Mouse (Mus musculus): Measurements from ENCODE around the gene Jmjd8.

DNA sequence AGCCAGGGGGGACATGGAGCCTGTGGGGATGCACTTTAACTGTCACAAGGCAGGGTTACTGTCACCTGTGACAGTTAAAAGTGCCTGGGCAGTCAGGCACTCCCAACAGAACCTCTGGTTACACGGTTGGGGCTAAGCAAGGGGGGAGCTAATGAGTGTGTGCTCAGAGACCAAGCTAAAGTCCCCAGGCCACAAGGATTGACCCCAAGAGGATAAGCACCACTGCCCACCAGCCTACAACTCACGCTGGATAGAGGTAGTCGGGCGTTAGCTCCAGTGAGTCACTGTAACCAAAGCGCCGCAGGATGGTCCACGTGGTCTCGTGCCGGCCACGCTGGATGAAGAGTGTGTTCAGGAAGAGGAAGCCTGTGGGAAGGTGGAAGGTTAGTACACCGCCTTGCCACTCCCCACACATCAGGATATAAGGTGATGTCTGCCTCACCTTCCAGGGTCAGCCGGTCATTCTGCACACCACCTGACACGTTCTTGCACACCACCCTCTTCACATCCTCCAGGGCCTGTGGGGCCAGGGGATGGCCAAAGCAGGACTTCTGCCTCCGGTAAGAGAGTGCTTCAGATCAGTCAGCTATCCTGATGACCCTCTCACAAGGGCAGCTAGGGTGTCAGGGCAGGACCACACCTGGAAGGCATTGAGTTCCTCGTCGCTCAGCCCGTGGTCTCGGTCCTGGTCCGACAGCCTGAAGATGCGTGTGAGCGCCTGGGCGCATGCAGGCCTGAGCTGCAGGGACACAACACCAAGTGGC is 12.6 kb downstream of the Jmjd8 start, which contains the start of gene Gm20683:
- TF ChIP-seq CTCF (IDR thresholded peaks at IDR 0.05; ENCODE audit: low read depth): no peak
- TF ChIP-seq EP300 (IDR thresholded peaks at IDR 0.05; ENCODE audit: low read depth): no peak

Measured in liver, embryonic 14.5 days (tissue).